Mouse (Mus musculus) testis, adult 2 months (tissue): Measurements from ENCODE around the gene Ptrh2.

ENCODE experiments used
- CTCF ChIP-seq: fragments of 200-500 bp; IDR thresholded peaks from 2 replicates; pipeline ENCODE4 v1.5.1; 2012; ENCODE audit warnings: low read depth, mild to moderate bottlenecking, inconsistent platforms, low read length, moderate library complexity; ENCODE audit not compliant: control insufficient read depth, insufficient read depth, insufficient replicate concordance
- POLR2A ChIP-seq: fragments of 200-500 bp; IDR thresholded peaks from 2 replicates; pipeline ENCODE4 v1.6.1; 2012; ENCODE audit warnings: low read depth, mild to moderate bottlenecking, inconsistent platforms, low read length, moderate library complexity; ENCODE audit not compliant: control insufficient read depth

- TF ChIP-seq CTCF = no peak
- TF ChIP-seq POLR2A = no peak
Measured at GRCm38 (mm10) chr11:86701151-86701550, 17.4 kb downstream of the Ptrh2 start.
